12 mouse cellular contexts compared by ENCODE assay signal in the genomic region with DNA sequence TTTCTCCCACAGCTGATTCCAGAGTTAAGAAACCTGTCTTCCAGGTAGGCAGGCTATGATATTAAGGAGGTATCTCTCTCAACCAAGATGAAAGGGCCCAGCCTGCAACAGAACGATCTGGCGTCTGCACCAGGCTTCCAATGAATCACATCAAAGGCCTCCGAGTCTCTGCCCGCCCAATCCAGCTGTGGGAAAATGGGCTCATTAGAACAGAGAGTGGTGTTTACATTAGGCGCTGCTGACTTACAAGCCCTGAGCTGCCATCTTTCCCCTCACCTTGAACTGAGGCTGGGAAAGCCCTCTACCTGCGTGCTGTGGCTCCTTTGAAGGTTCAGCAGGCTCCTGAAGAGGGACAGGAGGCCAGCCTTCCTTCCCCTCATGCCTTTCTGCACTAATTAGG.
"Had no signal": no experiment of that assay in that cellular context is flagged by ENCODE, and none has a peak within 500 bp of the region (broad histone marks: within the 10 kb centered on the region; RNA-seq: fewer than 3 reads in every experiment).

No protein-coding gene starts in this region.

- H3K4me1 ChIP-seq: kidney, embryonic 15.5 days; liver, embryonic 13.5 days had no signal

- H3K4me3 ChIP-seq: kidney, embryonic 15.5 days; left cerebral cortex, adult 2 months; liver, embryonic 13.5 days had no signal

- H3K27ac ChIP-seq: kidney, embryonic 15.5 days; left cerebral cortex, adult 2 months; liver, embryonic 13.5 days had no signal

- DNase-seq: kidney, adult 11 months; kidney, adult 8-10 months; kidney, postnatal 10 days; kidney, postnatal 36 days; layer of hippocampus, postnatal 36 days; liver, embryonic 13.5 days; lung, adult 2 months; lung, postnatal 14 days; lung, postnatal 4 days; thymus, postnatal 36 days had no signal

- H3K9me3 ChIP-seq: kidney, embryonic 15.5 days; liver, embryonic 13.5 days had no signal

- H3K27me3 ChIP-seq: kidney, embryonic 15.5 days; liver, embryonic 13.5 days had no signal

- H3K4me2 ChIP-seq: kidney, embryonic 15.5 days; liver, embryonic 13.5 days had no signal

- H3K36me3 ChIP-seq: kidney, embryonic 15.5 days; liver, embryonic 13.5 days had no signal

- H3K9ac ChIP-seq: kidney, embryonic 15.5 days; liver, embryonic 13.5 days had no signal
